Mouse (Mus musculus) limb, embryonic 14.5 days (tissue): Measurements from ENCODE around the gene Hist1h2bf. TPM values are rescaled to one million over a fixed set of nuclear protein-coding genes. Genes with fewer than 3 reads are reported as not detected.
"Not testable (repeated sequence)": the region's sequence is repeated elsewhere in the genome, so short reads cannot be mapped to it uniquely, and the experiment has no call there.

Source experiments
- ATAC-seq: fragments of 200-750 bp; cut with Nextera tagmentation; 2 replicates; pipeline ENCODE4 v1.8.0; 2017; ENCODE audit warnings: low read depth, moderate number of reproducible peaks, moderate TSS enrichment; ENCODE audit not compliant: low FRiP score
- DNase-seq: peaks from one replicate; pipeline ENCODE4 v3.0.0-alpha.2; 2015; ENCODE audit warnings: low spot score
- H3K27ac ChIP-seq: fragments of 300-500 bp; sonication (generic); replicated peaks from 2 replicates; pipeline ENCODE4 v1.5.1; 2014; ENCODE audit warnings: low read depth, mild to moderate bottlenecking, low read length, moderate library complexity, mixed read lengths
- H3K27me3 ChIP-seq: fragments of 300-500 bp; sonication (generic); 2 replicates; pipeline ENCODE4 v1.6.1; 2014; ENCODE audit warnings: low read length, mixed read lengths; ENCODE audit not compliant: control insufficient read depth, insufficient read depth
- H3K36me3 ChIP-seq: fragments of 300-500 bp; sonication (generic); 2 replicates; pipeline ENCODE4 v1.6.1; 2014; ENCODE audit warnings: mild to moderate bottlenecking, low read length, moderate library complexity, mixed read lengths; ENCODE audit not compliant: control insufficient read depth, insufficient read depth
- H3K4me1 ChIP-seq: fragments of 300-500 bp; sonication (generic); 2 replicates; pipeline ENCODE4 v1.6.1; 2014; ENCODE audit warnings: antibody characterized with exemption, low read length, mixed read lengths; ENCODE audit not compliant: control insufficient read depth, insufficient read depth
- H3K4me2 ChIP-seq: fragments of 300-500 bp; sonication (generic); replicated peaks from 2 replicates; pipeline ENCODE4 v1.6.1; 2014; ENCODE audit warnings: low read depth, mild to moderate bottlenecking, low read length, moderate library complexity; ENCODE audit not compliant: severe bottlenecking
- H3K4me3 ChIP-seq: fragments of 300-500 bp; sonication (generic); replicated peaks from 2 replicates; pipeline ENCODE4 v1.5.1; 2014; ENCODE audit warnings: low read length
- H3K9ac ChIP-seq: fragments of 300-500 bp; sonication (generic); 2 replicates; pipeline ENCODE4 v1.6.1; 2014; ENCODE audit warnings: mild to moderate bottlenecking, low read depth, low read length, moderate library complexity; ENCODE audit not compliant: severe bottlenecking
- H3K9me3 ChIP-seq: fragments of 300-500 bp; sonication (generic); 2 replicates; pipeline ENCODE4 v1.6.1; 2016; ENCODE audit warnings: low read length; ENCODE audit not compliant: control insufficient read depth
- POLR2A ChIP-seq: fragments of 200-500 bp; IDR thresholded peaks from 2 replicates; pipeline ENCODE4 v1.8.0; 2012; ENCODE audit warnings: inconsistent platforms, mild to moderate bottlenecking, moderate library complexity, borderline replicate concordance; ENCODE audit not compliant: insufficient read depth, insufficient read length; ENCODE audit errors: extremely low read depth
- WGBS: fragments of 180-500 bp; shearing (Covaris S2); extraction: QIAGEN DNeasy Blood & Tissue Kit; methylation state at CpG from one replicate; pipeline ENCODE4 v1.1.7; 2014; 5-methylcytosine and 5-hydroxymethylcytosine counted together
- polyA plus RNA-seq, 2 experiments: library from polyadenylated mRNA; depleted of rRNA in 1 of 2; stranded (reverse) in 1 of 2; unstranded in 1 of 2; fragments of >200 nt; fragmentation: Nextera tagmentation in 1 of 2; extraction: Ambion mirVana in 1 of 2; gene quantifications; 2 replicates each; pipeline versions ENCODE4 v1.2.1 to v1.2.3; 2012 to 2014

Gene Hist1h2bf
- polyA plus RNA-seq, 2 experiments: 5.3 to 17.8 TPM

DNA sequence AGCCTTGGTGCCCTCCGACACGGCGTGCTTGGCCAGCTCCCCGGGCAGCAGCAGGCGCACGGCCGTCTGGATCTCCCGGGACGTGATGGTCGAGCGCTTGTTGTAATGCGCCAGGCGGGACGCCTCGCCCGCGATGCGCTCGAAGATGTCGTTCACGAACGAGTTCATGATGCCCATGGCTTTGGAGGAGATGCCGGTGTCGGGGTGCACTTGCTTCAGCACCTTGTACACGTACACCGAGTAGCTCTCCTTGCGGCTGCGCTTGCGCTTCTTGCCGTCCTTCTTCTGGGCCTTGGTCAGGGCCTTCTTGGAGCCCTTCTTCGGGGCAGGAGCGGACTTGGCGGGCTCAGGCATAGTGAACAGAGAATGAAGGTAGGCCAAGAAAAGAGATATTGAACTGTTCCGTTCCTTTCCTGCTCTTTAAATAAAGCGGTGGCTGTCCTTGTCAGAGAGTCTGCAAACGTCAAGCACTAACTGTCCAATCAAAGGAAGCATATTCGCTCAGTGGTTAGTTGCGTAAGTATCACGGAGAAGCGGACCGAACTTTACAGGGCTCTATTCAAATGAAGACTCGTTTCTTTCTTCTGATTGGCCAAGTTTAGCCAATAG, 30.9 kb downstream of the Hist1h2bf start, which contains the start of gene Hist1h2bh:
Gene Hist1h2bh (minus strand): TSS at position 394 of the 609 bp plus-strand sequence.
- peak within 1 kb of the TSS; percentile 97 for H3K27ac ChIP-seq
- H3K9ac ChIP-seq: peak within 1 kb of the TSS; percentile 58
- ATAC-seq (peak; percentile 92), DNase-seq (peak; percentile 96)
- TF ChIP-seq POLR2A: peak; percentile 61; the same call in 1 of the 2 replicates
- peak within 1 kb of the TSS; percentile 83 for H3K4me2 ChIP-seq
- H3K4me3 ChIP-seq: peak within 1 kb of the TSS; percentile 41
- H3K4me1 ChIP-seq, H3K27me3 ChIP-seq, H3K36me3 ChIP-seq, H3K9me3 ChIP-seq: not testable (repeated sequence)
- WGBS: under 1% methylated on average over 21 of the region's 42 CpGs

DNA sequence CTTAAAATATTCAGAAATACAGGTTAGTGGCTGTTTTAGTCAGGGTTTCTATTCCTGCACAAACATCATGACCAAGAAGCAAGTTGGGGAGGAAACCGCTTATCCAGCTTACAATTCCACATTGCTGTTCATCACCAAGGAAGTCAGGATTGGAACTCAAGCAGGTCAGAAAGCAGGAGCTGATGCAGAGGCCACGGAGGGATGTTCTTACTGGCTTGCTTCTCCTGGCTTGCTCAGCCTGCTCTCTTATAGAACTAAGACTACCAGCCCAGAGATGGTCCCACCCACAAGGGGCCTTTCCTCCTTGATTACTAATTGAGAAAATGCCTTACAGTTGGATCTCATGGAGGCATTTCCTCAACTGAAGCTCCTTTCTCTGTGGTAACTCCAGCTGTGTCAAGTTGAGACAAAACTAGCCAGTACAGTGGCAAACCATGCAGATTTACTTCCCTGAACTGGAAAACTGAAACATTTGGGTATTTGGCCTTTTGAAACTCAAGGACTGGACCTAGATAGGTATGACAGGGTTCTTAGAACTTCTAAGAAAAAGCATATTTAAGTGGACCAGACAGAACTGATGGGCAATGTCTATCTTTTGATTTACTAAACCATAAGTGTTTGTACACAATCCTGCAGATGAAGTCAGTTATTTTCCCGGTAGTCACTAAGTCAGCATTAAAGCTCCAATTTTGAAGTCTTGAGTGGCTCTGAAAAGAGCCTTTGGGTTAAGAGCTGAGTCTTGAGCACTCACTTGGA, 31.6 kb downstream of the Hist1h2bf start:
- not testable (repeated sequence) for H3K9me3 ChIP-seq, DNase-seq, H3K27me3 ChIP-seq, H3K36me3 ChIP-seq, ATAC-seq, H3K4me1 ChIP-seq
- Histone ChIP-seq H3K9ac (peak overlapping the region; percentile 58), H3K27ac (peak overlapping the region; percentile 81), H3K4me3 (peak overlapping the region; percentile 41), H3K4me2 (peak overlapping the region; percentile 57)
- 18% methylated on average over 3 of the region's 3 CpGs for WGBS

DNA sequence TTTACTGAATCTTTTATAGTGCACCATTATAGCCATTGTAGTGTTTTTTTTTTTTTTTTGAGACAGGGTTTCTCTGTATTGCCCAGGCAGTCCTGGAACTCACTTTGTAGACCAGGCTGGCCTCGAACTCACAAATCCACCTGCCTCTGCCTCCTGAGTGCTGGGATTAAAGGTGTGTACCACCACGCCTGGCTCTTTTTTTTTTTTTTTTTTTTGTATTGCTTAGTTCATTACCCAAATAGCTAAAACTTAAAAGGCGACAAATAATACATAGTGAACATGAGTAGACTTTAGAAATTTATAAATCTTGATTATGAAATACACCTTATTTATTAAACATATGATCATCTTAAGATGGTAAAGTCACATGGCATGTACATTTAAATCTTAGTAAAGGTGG, 32.5 kb downstream of the Hist1h2bf start:
- DNase-seq (no peak), ATAC-seq (no peak)
- 88% methylated on average over 3 of the region's 3 CpGs for WGBS
- Histone ChIP-seq H3K4me3 (no peak overlapping the region), H3K27me3 (no peaks in the 10 kb centered on the region), H3K36me3 (no peaks in the 10 kb centered on the region), H3K4me1 (peaks cover 2% of the 10 kb centered on the region), H3K4me2 (no peak overlapping the region), H3K9ac (no peak overlapping the region), H3K27ac (no peak overlapping the region), H3K9me3 (no peaks in the 10 kb centered on the region)
- TF ChIP-seq POLR2A: no peak

DNA sequence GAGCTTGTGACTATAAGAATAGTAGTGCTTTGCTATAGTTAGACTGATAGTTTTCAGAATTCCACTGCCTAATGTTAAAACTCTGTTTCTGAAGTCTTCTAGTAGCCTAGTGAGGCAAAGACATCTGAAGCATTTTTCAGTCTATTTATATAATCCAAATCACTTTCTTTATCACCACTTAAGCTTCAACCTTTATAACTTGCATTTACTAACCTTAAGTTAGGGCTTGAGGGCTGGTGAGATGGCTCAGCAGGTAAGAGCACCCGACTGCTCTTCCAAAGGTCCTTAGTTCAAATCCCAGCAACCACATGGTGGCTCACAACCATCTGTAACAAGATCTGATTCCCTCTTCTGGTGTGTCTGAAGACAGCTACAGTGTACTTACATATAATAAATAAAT, 34.2 kb downstream of the Hist1h2bf start:
- H3K36me3 ChIP-seq, H3K27ac ChIP-seq, H3K27me3 ChIP-seq, H3K4me3 ChIP-seq, H3K9ac ChIP-seq, H3K4me2 ChIP-seq, H3K4me1 ChIP-seq, H3K9me3 ChIP-seq, DNase-seq, ATAC-seq: not testable (repeated sequence)
- WGBS: 67% methylated on average over 1 of the region's 1 CpGs

DNA sequence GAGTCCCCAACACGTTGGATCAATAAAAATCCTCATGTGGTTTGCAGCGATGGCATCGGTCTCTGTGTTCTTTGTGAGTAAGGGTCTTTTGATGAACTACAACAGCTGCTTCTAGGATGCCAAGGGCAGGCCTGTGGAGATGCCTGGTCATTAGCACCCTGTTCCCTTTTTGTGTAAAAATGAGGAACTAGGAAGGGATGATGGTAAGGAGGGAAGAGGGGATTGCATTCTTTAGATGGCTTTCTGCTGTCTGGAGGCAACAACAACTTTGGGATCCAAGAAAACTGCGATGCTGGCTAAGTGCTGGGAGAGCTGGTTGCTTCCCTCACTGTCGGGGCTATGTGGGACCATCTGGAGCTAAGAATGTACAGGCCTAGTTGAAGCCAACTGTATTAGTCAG, 35.7 kb downstream of the Hist1h2bf start:
- H3K4me2 ChIP-seq: no peak overlapping the region

More for the DNA sequence above, 35.7 kb downstream of the Hist1h2bf start:
- no peak overlapping the region for H3K27ac ChIP-seq
- peaks cover 11% of the 10 kb centered on the region for H3K4me1 ChIP-seq
- H3K9me3 ChIP-seq: no peaks in the 10 kb centered on the region
- H3K4me3 ChIP-seq: no peak overlapping the region
- no peak for TF ChIP-seq POLR2A
- no peak overlapping the region for H3K9ac ChIP-seq
- no peaks in the 10 kb centered on the region for H3K27me3 ChIP-seq
- DNase-seq (no peak), ATAC-seq (no peak)
- 51% methylated on average over 5 of the region's 5 CpGs for WGBS
- no peaks in the 10 kb centered on the region for H3K36me3 ChIP-seq
